Mouse (Mus musculus) limb, embryonic 14.5 days (tissue): Measurements from ENCODE around the gene Mark3. TPM values are rescaled to one million over a fixed set of nuclear protein-coding genes. Genes with fewer than 3 reads are reported as not detected.

ENCODE experiments used
- ATAC-seq: fragments of 200-750 bp; cut with Nextera tagmentation; 2 replicates; pipeline ENCODE4 v1.8.0; 2017; ENCODE audit warnings: low read depth, moderate number of reproducible peaks, moderate TSS enrichment; ENCODE audit not compliant: low FRiP score
- DNase-seq: peaks from one replicate; pipeline ENCODE4 v3.0.0-alpha.2; 2015; ENCODE audit warnings: low spot score
- H3K27ac ChIP-seq: fragments of 300-500 bp; sonication (generic); replicated peaks from 2 replicates; pipeline ENCODE4 v1.5.1; 2014; ENCODE audit warnings: low read depth, mild to moderate bottlenecking, low read length, moderate library complexity, mixed read lengths
- H3K27me3 ChIP-seq: fragments of 300-500 bp; sonication (generic); 2 replicates; pipeline ENCODE4 v1.6.1; 2014; ENCODE audit warnings: low read length, mixed read lengths; ENCODE audit not compliant: control insufficient read depth, insufficient read depth
- H3K36me3 ChIP-seq: fragments of 300-500 bp; sonication (generic); 2 replicates; pipeline ENCODE4 v1.6.1; 2014; ENCODE audit warnings: mild to moderate bottlenecking, low read length, moderate library complexity, mixed read lengths; ENCODE audit not compliant: control insufficient read depth, insufficient read depth
- H3K4me1 ChIP-seq: fragments of 300-500 bp; sonication (generic); 2 replicates; pipeline ENCODE4 v1.6.1; 2014; ENCODE audit warnings: antibody characterized with exemption, low read length, mixed read lengths; ENCODE audit not compliant: control insufficient read depth, insufficient read depth
- H3K4me2 ChIP-seq: fragments of 300-500 bp; sonication (generic); replicated peaks from 2 replicates; pipeline ENCODE4 v1.6.1; 2014; ENCODE audit warnings: low read depth, mild to moderate bottlenecking, low read length, moderate library complexity; ENCODE audit not compliant: severe bottlenecking
- H3K4me3 ChIP-seq: fragments of 300-500 bp; sonication (generic); replicated peaks from 2 replicates; pipeline ENCODE4 v1.5.1; 2014; ENCODE audit warnings: low read length
- H3K9ac ChIP-seq: fragments of 300-500 bp; sonication (generic); 2 replicates; pipeline ENCODE4 v1.6.1; 2014; ENCODE audit warnings: mild to moderate bottlenecking, low read depth, low read length, moderate library complexity; ENCODE audit not compliant: severe bottlenecking
- H3K9me3 ChIP-seq: fragments of 300-500 bp; sonication (generic); 2 replicates; pipeline ENCODE4 v1.6.1; 2016; ENCODE audit warnings: low read length; ENCODE audit not compliant: control insufficient read depth
- POLR2A ChIP-seq: fragments of 200-500 bp; IDR thresholded peaks from 2 replicates; pipeline ENCODE4 v1.8.0; 2012; ENCODE audit warnings: inconsistent platforms, mild to moderate bottlenecking, moderate library complexity, borderline replicate concordance; ENCODE audit not compliant: insufficient read depth, insufficient read length; ENCODE audit errors: extremely low read depth
- WGBS: fragments of 180-500 bp; shearing (Covaris S2); extraction: QIAGEN DNeasy Blood & Tissue Kit; methylation state at CpG from one replicate; pipeline ENCODE4 v1.1.7; 2014; 5-methylcytosine and 5-hydroxymethylcytosine counted together
- polyA plus RNA-seq, 2 experiments: library from polyadenylated mRNA; depleted of rRNA in 1 of 2; stranded (reverse) in 1 of 2; unstranded in 1 of 2; fragments of >200 nt; fragmentation: Nextera tagmentation in 1 of 2; extraction: Ambion mirVana in 1 of 2; gene quantifications; 2 replicates each; pipeline versions ENCODE4 v1.2.1 to v1.2.3; 2012 to 2014

Mark3 gene
- polyA plus RNA-seq, 2 experiments, result 49.8 to 80.5 TPM

DNA sequence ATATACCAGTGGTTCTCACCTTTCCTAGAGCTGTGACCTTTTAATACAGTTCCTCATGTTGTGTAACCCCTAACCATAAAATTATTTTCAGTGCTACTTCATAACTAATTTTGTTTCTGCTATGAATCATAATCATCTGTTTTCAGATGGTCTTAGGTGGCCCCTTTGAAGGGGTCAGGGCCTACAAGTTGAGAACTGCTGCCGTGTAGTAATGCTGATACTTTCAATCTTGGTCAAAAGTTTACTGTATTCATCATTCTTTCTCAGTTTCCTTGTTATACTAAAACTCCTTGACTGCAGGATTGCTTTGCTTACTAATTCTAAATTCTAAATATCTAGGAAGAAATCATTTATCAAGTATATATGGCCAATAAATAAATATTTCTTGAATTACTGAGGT, 10.1 kb downstream of the Mark3 start:
- no peaks in the 10 kb centered on the region for H3K27me3 ChIP-seq
- no peaks in the 10 kb centered on the region for H3K36me3 ChIP-seq
- H3K9me3 ChIP-seq, result no peaks in the 10 kb centered on the region
- H3K4me3 ChIP-seq, result no peak overlapping the region
- DNase-seq, result no peak
- no peak for ATAC-seq
- no peak for TF ChIP-seq POLR2A
- no peak overlapping the region for H3K4me2 ChIP-seq
- no peaks in the 10 kb centered on the region for H3K4me1 ChIP-seq
- H3K9ac ChIP-seq, result no peak overlapping the region
- 80% methylated on average over 1 of the region's 1 CpGs for WGBS
- H3K27ac ChIP-seq, result no peak overlapping the region

DNA sequence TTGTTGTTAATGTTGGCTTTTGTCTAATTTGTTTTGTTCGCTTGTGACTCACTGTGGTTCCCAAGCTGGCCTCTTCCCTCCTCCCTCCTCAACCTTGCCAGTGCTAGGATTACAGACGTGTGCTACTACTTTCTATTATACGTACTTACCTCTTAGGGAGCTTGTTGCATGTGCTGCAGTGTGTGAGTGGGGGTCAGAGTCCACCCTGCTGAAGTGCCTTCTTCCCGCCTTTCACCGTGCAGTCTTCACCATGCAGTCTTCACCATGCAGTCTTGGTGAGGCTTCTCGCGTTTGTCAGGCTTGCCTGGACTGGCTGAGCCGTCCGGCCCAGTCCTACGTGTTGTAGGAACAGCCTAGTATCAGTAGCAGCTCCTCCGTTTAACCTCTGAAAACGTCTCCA, 12.9 kb downstream of the Mark3 start:
- H3K27ac ChIP-seq, result no peak overlapping the region
- WGBS, result 81% methylated on average over 12 of the region's 12 CpGs
- no peak overlapping the region for H3K4me2 ChIP-seq
- no peaks in the 10 kb centered on the region for H3K9me3 ChIP-seq
- H3K4me3 ChIP-seq, result no peak overlapping the region
- no peak for TF ChIP-seq POLR2A
- no peaks in the 10 kb centered on the region for H3K36me3 ChIP-seq
- ATAC-seq, result no peak
- no peaks in the 10 kb centered on the region for H3K27me3 ChIP-seq
- H3K4me1 ChIP-seq, result no peaks in the 10 kb centered on the region
- DNase-seq, result no peak
- H3K9ac ChIP-seq, result no peak overlapping the region

DNA sequence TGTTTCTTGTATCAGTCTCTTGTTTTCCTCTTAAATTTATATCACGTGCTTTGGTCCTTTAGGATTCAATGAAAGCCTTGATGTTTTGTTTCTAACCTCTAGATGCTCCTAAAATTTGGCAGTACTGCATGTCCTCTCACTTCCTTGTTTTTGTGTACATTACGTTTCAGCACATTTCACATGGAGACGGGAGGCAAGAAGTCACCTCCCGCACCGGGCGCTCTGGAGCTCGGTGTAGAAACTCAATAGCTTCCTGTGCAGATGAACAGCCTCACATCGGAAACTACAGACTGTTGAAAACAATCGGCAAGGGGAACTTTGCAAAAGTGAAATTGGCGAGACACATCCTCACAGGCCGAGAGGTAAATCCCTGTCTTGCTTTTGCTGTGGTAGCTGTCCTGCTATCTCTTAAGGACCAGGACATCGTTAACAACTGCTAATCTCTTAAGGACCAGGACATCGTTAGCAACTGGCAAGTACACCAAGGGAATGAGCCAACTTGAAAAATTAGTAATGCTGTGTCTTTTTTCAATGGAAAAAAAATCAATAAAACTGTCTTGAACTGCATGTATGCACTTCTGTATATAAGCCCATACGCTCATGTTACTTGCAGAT, 18.2 kb downstream of the Mark3 start:
- H3K4me2 ChIP-seq, result no peak overlapping the region
- no peak overlapping the region for H3K9ac ChIP-seq
- H3K27me3 ChIP-seq, result no peaks in the 10 kb centered on the region
- no peak overlapping the region for H3K27ac ChIP-seq
- DNase-seq (no peak), ATAC-seq (no peak)
- WGBS, result 84% methylated on average over 14 of the region's 14 CpGs
- no peaks in the 10 kb centered on the region for H3K9me3 ChIP-seq
- peaks cover 38% of the 10 kb centered on the region for H3K36me3 ChIP-seq
- H3K4me1 ChIP-seq, result no peaks in the 10 kb centered on the region
- TF ChIP-seq POLR2A, result no peak
- no peak overlapping the region for H3K4me3 ChIP-seq

DNA sequence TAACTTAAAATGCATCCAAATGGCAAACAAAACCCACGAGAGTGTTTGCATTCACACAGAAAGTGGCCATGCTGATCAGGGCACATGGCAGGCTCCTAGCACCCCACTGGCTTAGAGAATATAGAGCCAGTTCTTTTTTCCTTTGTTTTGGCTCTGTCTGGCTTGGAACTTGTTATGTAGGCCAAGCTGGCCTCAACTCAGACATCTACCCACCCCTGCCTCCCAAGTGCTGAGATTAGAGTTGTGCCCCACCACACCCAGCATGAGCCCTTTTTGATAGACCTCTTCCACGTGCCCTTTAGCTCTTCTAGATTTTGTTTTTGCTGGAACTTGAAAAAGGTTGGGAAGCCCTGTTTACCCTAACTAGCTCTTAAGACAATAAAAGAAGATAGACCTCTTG, 19.5 kb downstream of the Mark3 start:
- H3K4me2 ChIP-seq, result no peak overlapping the region
- no peak overlapping the region for H3K27ac ChIP-seq
- H3K4me1 ChIP-seq, result no peaks in the 10 kb centered on the region
- H3K36me3 ChIP-seq, result peaks cover 48% of the 10 kb centered on the region
- ATAC-seq, result no peak
- TF ChIP-seq POLR2A, result no peak
- DNase-seq, result no peak
- no peak overlapping the region for H3K4me3 ChIP-seq
- H3K27me3 ChIP-seq, result no peaks in the 10 kb centered on the region
- no peaks in the 10 kb centered on the region for H3K9me3 ChIP-seq
- WGBS, result 86% methylated on average over 2 of the region's 2 CpGs
- no peak overlapping the region for H3K9ac ChIP-seq

DNA sequence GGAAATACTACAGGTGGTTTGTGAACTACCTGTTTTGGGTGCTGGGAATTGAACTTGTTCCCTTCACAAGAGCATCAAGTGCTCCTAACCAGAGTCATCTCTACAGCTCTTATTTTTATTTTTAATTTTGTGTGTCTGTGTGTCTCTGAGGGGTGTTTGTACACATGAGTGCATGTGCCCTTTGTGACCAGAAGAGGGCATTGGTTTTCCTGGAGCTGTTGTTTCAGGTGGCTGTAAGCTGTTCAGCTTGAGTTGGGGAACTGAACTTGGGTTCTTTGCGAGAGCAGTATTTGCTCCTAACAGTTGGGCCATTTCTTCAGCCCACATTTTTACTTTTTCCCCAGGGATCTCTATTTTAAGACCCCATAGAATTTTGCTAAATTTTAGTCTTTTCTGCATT, 23.0 kb downstream of the Mark3 start:
- no peak overlapping the region for H3K4me2 ChIP-seq
- H3K4me1 ChIP-seq, result no peaks in the 10 kb centered on the region
- ATAC-seq (no peak), DNase-seq (no peak)
- no peak overlapping the region for H3K4me3 ChIP-seq
- WGBS, result 93% methylated on average over 1 of the region's 1 CpGs
- TF ChIP-seq POLR2A, result no peak
- H3K27ac ChIP-seq, result no peak overlapping the region
- H3K36me3 ChIP-seq, result peaks cover 74% of the 10 kb centered on the region
- no peaks in the 10 kb centered on the region for H3K9me3 ChIP-seq
- H3K27me3 ChIP-seq, result no peaks in the 10 kb centered on the region
- H3K9ac ChIP-seq, result no peak overlapping the region

DNA sequence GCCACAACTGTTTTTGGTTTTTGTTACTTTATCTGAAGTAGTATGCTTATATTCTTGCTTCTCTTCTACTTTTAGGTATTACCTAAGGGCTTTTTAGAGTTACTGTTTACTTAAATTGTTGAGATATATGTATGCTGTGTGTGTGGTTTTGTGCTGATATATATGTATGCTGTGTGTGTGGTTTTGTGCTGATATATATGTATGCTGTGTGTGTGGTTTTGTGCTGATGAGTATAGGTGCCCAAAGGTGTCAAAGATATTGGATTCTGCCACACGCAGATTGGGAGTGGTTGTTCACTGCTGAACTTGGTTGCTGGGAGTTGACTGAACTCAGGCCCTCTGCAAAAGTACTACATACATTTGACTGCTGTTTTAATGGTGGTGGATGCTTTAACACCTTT, 24.6 kb downstream of the Mark3 start:
- Histone ChIP-seq H3K27ac (no peak overlapping the region), H3K4me3 (no peak overlapping the region), H3K27me3 (no peaks in the 10 kb centered on the region), H3K9ac (no peak overlapping the region), H3K36me3 (peaks cover 71% of the 10 kb centered on the region), H3K9me3 (no peaks in the 10 kb centered on the region), H3K4me1 (no peaks in the 10 kb centered on the region), H3K4me2 (no peak overlapping the region)
- TF ChIP-seq POLR2A, result no peak
- 97% methylated on average over 1 of the region's 1 CpGs for WGBS
- ATAC-seq (no peak), DNase-seq (no peak)
